Mouse (Mus musculus): ENCODE measurements at regions not wholly inside any gene's neighbourhood (a gene's known extent, or its start where the extent isn't known, plus 50 kb on each side); places are given as distances from the start of the nearest gene placed in this dataset.

DNA sequence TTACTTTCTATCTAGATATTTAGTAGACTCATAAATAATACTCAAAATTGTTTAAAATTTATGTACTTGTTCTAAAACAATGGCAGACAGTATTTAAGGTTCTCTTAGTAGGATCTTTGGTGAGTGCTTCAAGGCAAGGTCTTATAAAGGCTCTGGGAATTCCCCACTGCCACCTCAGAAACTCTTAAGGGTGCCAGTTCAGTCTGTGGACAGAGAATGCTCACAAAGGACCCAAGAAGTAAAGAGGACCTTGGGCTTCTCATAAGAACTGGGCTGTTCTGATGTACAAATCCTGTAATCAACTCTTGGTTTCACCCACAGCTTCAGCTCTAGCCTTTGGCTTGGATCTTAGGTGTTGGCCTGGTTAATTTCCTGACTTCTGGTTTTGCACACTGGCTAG, 358.8 kb upstream of the Zeb2 start:
- ATAC-seq (replicated peaks; ENCODE audit: low FRiP score, low TSS enrichment, poor library complexity, severe bottlenecking), result no peak

- ATAC-seq (replicated peaks; ENCODE audit: low FRiP score, low TSS enrichment, poor library complexity, severe bottlenecking), result no peak
These were observed 347.1 kb upstream of the Zeb2 start for GRCm38 (mm10) chr2:45464306-45464705.

DNA sequence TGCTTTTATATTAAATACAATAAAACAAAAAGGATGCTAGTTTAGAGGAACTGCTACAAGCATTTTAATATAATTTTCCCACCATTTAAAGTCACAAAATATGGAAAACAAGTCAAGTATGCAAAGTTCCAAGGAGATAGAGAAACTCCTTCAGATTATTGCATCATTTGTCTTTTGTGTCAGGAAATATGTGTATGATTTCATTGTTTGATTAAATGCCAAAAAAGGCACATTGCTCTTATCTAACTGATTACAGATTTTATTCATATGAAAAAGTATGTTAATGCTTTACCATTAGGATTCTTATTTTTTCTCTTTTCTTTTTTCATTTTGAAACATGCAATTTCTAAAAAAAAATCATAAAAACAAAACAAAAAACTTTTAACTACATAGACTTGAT, 342.2 kb upstream of the Zeb2 start:
- no peak for ATAC-seq (replicated peaks; ENCODE audit: low FRiP score, low TSS enrichment, poor library complexity, severe bottlenecking)

- ATAC-seq (replicated peaks; ENCODE audit: low FRiP score, low TSS enrichment, poor library complexity, severe bottlenecking), result no peak
These were observed 337.6 kb upstream of the Zeb2 start for GRCm38 (mm10) chr2:45454811-45455210.

GRCm38 (mm10) chr2:45439146-45439545, 322.0 kb upstream of the Zeb2 start:
- ATAC-seq (replicated peaks; ENCODE audit: low FRiP score, low TSS enrichment, poor library complexity, severe bottlenecking), result no peak

GRCm38 (mm10) chr2:45438739-45439138, 321.5 kb upstream of the Zeb2 start:
- ATAC-seq (replicated peaks; ENCODE audit: low FRiP score, low TSS enrichment, poor library complexity, severe bottlenecking), result no peak

DNA sequence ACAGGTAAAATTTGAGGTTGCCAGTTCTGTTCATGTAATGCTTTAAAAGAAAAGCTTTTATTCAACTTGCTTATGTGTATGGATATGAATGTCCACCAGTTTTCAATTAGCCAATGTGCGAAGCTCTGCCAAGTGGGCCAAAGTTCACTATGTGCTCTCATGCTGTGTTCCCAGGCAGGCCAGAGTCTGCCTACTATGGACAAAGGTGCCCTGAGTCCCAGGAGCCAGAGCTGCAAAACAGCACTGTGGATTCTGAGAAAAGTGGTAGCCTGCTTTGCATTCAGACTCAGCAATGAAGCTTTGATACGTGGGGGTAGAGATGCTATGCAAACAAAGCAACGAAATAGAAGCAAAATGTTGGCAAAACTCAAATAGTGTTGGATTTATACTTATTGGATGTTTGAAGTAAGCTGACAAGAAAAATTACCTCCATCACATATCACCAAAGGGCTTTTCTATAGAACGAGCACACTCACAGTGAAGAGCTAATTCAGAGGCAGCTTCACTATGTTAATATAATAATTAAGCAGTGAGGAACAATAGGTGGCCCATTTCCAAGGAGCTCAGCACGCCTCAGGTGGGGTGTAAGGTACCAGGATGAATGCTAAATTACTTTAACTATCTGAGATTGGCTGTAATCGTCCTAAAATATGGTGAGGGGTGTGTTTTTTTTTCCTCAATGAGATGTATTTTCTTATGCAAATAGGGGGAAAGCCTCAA, 318.2 kb upstream of the Zeb2 start:
- no peak for ATAC-seq (replicated peaks; ENCODE audit: low FRiP score, low TSS enrichment, poor library complexity, severe bottlenecking)

GRCm38 (mm10) chr2:45434789-45435188, 317.6 kb upstream of the Zeb2 start:
- ATAC-seq (replicated peaks; ENCODE audit: low FRiP score, low TSS enrichment, poor library complexity, severe bottlenecking), result peak; percentile 24

- ATAC-seq (replicated peaks; ENCODE audit: low FRiP score, low TSS enrichment, poor library complexity, severe bottlenecking), result peak; percentile 99
These were observed 317.0 kb upstream of the Zeb2 start for GRCm38 (mm10) chr2:45434169-45434568.

GRCm38 (mm10) chr2:45431366-45431765, 314.2 kb upstream of the Zeb2 start:
- no peak for ATAC-seq (replicated peaks; ENCODE audit: low FRiP score, low TSS enrichment, poor library complexity, severe bottlenecking)

DNA sequence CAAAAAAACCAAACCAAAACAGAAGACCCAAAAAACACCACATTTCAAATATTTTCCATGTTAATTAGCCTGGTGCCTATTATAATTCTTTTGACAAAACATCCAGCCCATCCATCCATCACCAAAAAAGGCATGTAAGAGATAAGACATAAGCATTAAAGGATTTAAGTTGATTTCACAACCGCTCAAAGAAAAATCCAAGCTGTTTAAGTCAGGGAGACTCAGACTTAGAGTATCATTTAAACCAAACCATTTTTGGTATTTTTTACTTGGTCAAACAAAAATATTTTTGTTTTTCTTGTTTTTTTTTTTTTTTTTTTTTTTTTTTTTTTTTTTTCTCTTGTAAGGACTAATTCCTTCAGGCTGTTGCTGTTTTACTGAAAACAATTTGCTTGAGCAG, 304.6 kb upstream of the Zeb2 start:
- ATAC-seq (replicated peaks; ENCODE audit: low FRiP score, low TSS enrichment, poor library complexity, severe bottlenecking), result no peak

GRCm38 (mm10) chr2:45408136-45408535, 290.9 kb upstream of the Zeb2 start:
- ATAC-seq (replicated peaks; ENCODE audit: low FRiP score, low TSS enrichment, poor library complexity, severe bottlenecking), result no peak

DNA sequence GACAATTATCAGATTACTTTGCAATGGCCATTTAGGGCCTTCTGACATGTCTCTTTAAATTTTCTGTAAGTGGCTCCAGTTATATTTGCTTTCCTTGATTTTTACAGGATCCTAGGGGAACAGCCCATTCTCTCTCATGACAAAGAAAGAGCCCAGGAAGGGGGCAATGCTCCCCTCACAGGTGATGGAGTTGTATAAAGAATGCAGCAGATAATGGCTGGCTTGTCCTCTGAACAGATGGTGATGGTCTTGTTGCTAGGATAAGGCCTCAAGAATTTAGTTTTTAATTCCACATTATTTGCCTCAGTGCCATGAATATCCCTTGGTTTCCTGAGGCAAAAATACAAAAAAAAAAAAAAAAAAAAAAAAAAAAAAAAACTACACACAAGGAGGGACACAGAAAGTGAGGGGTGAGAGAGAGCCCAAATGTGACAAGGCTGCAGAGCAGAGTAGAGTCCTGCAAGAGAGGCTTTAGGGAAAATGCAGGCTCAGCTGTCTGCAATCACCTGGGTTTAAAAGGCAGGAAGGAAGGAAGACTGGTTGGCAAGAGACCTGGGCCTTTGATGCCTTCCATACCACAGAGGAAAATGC, 272.8 kb upstream of the Zeb2 start:
- ATAC-seq (replicated peaks; ENCODE audit: low FRiP score, low TSS enrichment, poor library complexity, severe bottlenecking), result no peak

DNA sequence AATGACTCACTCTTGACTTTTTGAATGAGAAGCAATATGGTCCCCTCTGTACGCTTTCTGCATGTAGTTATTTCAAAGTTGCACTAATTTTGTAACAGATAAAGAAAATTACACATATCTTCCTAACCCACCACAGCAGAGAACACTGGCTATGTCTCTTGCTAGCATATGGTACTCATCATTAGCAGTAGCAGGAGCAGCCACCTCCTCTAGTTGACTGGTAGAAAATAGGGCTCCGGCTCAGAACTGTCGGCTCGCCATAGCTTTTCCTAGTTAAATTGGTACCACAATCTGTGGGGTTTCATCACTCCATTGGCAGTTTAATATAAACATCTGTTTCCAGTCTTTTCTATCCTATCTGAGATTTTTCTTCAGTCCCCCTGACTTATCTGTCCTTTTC, 254.1 kb upstream of the Zeb2 start:
- ATAC-seq (replicated peaks; ENCODE audit: low FRiP score, low TSS enrichment, poor library complexity, severe bottlenecking), result no peak

DNA sequence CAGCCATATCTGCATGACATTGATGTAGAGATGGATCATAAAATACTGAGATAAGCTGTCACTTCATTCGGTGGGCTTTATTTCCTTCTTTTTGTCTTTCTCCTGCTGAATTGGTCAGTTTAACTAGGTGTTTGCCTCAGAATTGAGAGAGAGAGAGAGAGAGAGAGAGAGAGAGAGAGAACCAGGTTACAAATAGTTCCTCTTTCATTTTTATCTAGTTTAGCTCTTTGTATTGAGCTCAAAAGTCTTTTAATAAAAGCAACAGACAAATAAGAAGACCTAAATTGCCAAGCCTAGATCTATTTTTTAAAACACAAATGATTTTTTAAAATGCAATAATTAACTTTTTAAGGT, 253.4 kb upstream of the Zeb2 start:
- ATAC-seq (replicated peaks; ENCODE audit: low FRiP score, low TSS enrichment, poor library complexity, severe bottlenecking), result no peak

DNA sequence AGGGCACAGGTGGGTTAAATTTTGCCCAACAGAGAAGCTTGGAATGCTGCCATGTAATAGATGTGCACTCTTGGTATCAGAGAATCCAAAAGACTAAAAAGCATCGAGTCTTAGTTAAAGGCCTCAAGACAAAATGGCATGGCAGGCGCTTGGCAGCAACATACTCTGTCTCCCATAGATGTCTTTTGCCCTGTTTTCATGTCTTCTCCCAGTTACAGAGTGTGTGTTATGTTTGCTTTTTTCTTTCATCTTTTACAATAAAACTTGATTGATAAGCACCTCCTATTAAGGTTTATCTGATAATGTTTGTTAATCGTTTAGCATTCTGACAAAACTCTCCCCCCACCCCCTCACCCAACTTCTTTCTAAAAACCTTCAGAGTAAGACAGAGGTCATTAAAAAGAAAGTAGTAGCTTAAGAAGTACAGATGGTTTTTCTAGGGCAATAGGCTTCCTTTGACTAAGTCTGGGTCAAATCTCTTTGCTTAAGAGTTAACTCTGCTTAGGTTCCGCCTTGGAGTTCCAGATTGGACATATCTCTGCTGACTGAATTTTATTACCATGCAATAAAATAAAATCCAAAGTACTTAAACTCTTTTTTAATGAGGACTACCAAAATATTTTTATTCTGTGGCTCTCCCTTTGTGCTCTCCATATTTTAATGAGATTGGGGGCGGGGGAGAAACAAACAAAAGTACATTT, 252.9 kb upstream of the Zeb2 start:
- no peak for ATAC-seq (replicated peaks; ENCODE audit: low FRiP score, low TSS enrichment, poor library complexity, severe bottlenecking)

DNA sequence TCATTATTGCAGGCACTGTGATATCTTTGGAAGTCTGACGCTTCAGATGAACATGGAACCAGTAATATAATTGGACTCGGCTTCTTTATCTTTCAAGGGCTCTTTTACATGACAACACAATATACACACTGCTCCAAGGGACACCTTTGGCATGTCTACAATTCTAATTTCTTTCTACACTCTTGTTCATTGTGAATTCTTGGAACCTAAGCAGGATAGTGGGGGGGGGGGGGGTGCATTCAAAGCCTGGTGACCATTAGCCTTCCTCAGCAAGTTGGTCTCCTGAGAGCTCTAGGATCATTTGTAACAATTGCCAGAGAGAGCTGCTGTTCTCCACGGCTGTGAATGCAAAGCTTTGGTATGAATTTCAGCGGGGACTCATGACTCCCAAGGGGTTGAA, 252.2 kb upstream of the Zeb2 start:
- ATAC-seq (replicated peaks; ENCODE audit: low FRiP score, low TSS enrichment, poor library complexity, severe bottlenecking), result no peak

GRCm38 (mm10) chr2:45367436-45368193, 250.4 kb upstream of the Zeb2 start:
- ATAC-seq (replicated peaks; ENCODE audit: low FRiP score, low TSS enrichment, poor library complexity, severe bottlenecking), result no peak

DNA sequence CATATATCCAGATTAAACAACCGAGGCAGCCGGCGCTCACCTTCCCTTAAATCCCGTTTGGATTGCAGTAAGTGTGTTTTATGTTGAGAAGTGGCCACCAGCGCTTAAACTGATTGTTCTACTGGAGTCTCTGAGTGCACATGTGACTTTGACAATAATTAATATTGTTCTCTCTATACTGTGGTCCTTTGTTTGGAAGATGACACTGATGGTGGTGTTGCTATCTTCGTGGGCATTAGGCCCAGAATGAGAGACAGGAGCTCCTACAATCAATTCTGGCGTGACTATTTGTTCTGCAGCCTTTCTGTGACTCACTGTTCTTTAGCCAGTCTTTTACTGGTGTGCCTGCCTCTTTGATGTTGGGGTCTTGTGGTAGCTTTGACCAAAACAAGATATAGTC, 240.1 kb upstream of the Zeb2 start:
- ATAC-seq (replicated peaks; ENCODE audit: low FRiP score, low TSS enrichment, poor library complexity, severe bottlenecking), result no peak

DNA sequence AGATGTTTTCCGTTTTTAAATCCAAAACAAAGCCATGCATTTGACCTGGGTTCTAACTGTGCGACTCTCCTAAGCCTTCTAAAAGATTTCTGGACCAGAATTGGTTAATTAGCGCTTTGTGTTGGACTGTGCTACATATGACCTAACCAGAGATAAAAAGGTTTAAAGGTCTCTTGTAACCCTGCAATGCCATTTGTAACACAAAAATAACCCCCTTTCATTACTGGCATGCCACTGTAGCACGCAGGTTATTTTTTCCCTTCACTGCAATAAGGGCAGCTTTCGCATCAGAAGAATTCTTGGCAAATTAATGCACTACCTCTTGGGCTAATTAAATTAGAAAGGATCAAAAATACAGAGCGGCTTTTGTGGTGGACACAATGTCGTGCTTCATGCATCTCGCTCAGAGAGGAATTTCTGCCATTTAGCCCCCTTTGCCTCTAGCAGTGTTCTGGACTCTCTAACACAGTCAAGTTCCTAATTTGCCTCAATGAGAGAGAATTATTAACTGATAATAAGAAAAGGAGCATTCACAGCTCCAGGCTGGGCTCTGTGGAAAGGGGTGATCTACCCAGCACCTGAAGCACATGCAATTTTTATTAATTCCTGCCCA, 239.5 kb upstream of the Zeb2 start:
- ATAC-seq (replicated peaks; ENCODE audit: low FRiP score, low TSS enrichment, poor library complexity, severe bottlenecking), result no peak
